Mouse (Mus musculus): ENCODE results near the gene Gal3st3. TPM values are rescaled to one million over a fixed set of nuclear protein-coding genes. Genes with fewer than 3 reads are reported as not detected.
"Not testable (repeated sequence)": the region's sequence is repeated elsewhere in the genome, so short reads cannot be mapped to it uniquely, and the experiment has no call there.

Gal3st3 gene
- polyA plus RNA-seq, 1 experiment from 2014 or later: 4.4 TPM

DNA sequence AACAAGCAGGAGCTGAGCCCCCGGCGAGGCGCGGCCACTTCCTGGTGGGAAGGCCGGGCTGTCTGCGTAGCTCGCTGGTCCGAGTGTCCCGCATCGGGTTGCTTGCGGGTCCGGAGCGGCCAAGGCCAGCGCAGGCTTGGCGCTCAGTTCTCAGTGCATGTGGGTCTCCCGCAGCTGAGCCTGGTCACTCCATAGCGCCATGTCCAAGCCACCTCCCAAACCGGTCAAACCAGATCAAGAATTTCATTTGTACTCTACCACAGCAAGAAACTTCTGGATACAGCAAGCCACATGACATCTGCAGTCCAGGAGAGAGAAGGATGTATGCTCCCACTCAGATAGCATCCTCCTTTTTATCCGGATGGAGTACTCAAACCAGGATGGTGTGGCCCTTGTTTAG, 29.8 kb downstream of the Gal3st3 start:
- no peak for ATAC-seq (ENCODE audit: low FRiP score, low TSS enrichment)
- Histone ChIP-seq H3K4me1 (ENCODE audit: control insufficient read depth, insufficient read depth, low read length) (no peaks in the 10 kb centered on the region), H3K4me3 (ENCODE audit: low read length) (no peak overlapping the region), H3K36me3 (ENCODE audit: control insufficient read depth, insufficient read depth, low read length) (no peaks in the 10 kb centered on the region), H3K9ac (ENCODE audit: low read depth, low read length) (no peak overlapping the region), H3K9me3 (ENCODE audit: control insufficient read depth, low read length) (no peaks in the 10 kb centered on the region), H3K4me2 (replicated peaks; ENCODE audit: low read depth, low read length) (no peak overlapping the region), H3K27me3 (ENCODE audit: control insufficient read depth, insufficient read depth, low read length) (no peaks in the 10 kb centered on the region), H3K27ac (ENCODE audit: low read depth, low read length) (no peak overlapping the region)
- WGBS: 66% methylated on average over 19 of the region's 19 CpGs

DNA sequence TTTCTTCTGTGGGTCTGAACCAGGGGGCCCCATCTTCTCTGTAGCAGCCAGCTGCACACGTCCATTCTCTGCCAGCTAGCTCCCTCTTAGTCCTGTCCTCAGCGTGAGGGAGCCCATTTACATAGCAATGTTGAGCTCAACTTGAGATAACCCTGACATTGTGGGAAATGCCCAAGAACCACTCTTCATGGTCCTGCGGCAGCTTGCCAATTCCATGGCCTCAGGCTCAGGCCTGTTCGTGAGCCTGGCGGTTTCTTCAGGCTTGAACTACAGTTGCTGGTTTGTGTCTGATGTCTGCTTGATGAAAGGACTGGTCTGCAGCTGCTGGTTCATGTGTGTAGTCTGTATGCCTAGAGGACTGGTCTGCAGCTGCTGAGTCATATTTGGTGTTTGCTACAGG, 36.6 kb downstream of the Gal3st3 start:
- no peaks in the 10 kb centered on the region for H3K27me3 ChIP-seq (ENCODE audit: control insufficient read depth, insufficient read depth, low read length)
- ATAC-seq (ENCODE audit: low FRiP score, low TSS enrichment): no peak
- H3K9me3 ChIP-seq (ENCODE audit: control insufficient read depth, low read length): no peaks in the 10 kb centered on the region
- no peaks in the 10 kb centered on the region for H3K36me3 ChIP-seq (ENCODE audit: control insufficient read depth, insufficient read depth, low read length)
- no peak overlapping the region for H3K27ac ChIP-seq (ENCODE audit: low read depth, low read length)
- WGBS: 77% methylated on average over 5 of the region's 5 CpGs
- H3K9ac ChIP-seq (ENCODE audit: low read depth, low read length): no peak overlapping the region
- no peak overlapping the region for H3K4me3 ChIP-seq (ENCODE audit: low read length)
- no peak overlapping the region for H3K4me2 ChIP-seq (replicated peaks; ENCODE audit: low read depth, low read length)
- H3K4me1 ChIP-seq (ENCODE audit: control insufficient read depth, insufficient read depth, low read length): no peaks in the 10 kb centered on the region

DNA sequence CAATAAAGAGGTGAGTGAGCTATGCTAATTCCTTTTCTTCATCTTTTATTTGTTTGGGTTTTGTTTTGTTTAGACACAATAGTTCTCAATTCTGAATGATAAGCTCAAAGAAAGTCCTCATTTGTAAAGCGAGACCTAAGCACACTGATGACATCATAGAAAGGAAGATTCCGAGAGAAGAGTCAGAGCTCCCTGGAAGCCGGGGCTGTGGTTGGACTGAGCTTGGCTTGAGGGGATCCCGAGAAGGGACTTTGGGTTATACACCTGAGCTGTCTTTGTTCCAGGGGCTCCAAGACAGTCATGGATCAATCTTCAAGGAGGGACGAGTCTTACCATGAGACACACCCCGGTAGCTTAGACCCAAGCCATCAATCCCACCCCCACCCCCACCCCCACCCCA, 37.3 kb downstream of the Gal3st3 start, which contains the start of gene Catsper1:
Gene Catsper1 (plus strand): TSS at position 301 of the 400 bp plus-strand sequence.
- H3K27me3 ChIP-seq (ENCODE audit: control insufficient read depth, insufficient read depth, low read length): no peaks in the 10 kb centered on the region
- no peaks in the 10 kb centered on the region for H3K9me3 ChIP-seq (ENCODE audit: control insufficient read depth, low read length)
- no peak for ATAC-seq (ENCODE audit: low FRiP score, low TSS enrichment)
- H3K4me2 ChIP-seq (replicated peaks; ENCODE audit: low read depth, low read length): no peak within 1 kb of the TSS
- WGBS: 91% methylated on average over 6 of the region's 6 CpGs
- no peak within 1 kb of the TSS for H3K27ac ChIP-seq (ENCODE audit: low read depth, low read length)
- no peak within 1 kb of the TSS for H3K4me3 ChIP-seq (ENCODE audit: low read length)
- no peak within 1 kb of the TSS for H3K9ac ChIP-seq (ENCODE audit: low read depth, low read length)
- no peaks in the 10 kb centered on the region for H3K4me1 ChIP-seq (ENCODE audit: control insufficient read depth, insufficient read depth, low read length)
- no peaks in the 10 kb centered on the region for H3K36me3 ChIP-seq (ENCODE audit: control insufficient read depth, insufficient read depth, low read length)

DNA sequence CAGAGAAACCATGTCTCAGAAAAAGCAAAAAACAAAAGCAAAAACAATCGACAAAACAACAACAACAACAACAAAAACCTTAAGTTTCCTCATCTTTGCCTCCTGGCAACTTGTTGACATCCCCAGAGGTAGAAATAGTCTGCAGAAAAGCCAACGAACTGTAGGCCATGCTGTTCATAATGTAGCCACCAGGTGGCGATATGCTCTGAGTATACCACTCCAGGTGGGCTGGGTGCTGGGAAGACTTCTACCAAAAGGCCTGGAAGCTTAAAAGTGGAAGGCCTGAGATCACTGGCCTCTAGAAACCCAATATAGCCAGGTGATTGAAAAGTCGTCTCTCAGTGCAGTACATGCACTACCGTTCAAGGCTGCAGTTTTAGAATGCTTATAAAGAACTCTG, 39.8 kb downstream of the Gal3st3 start:
- Histone ChIP-seq H3K27me3 (ENCODE audit: control insufficient read depth, insufficient read depth, low read length) (no peaks in the 10 kb centered on the region), H3K27ac (ENCODE audit: low read depth, low read length) (no peak overlapping the region), H3K9ac (ENCODE audit: low read depth, low read length) (no peak overlapping the region), H3K4me1 (ENCODE audit: control insufficient read depth, insufficient read depth, low read length) (no peaks in the 10 kb centered on the region), H3K36me3 (ENCODE audit: control insufficient read depth, insufficient read depth, low read length) (no peaks in the 10 kb centered on the region), H3K4me3 (ENCODE audit: low read length) (no peak overlapping the region), H3K9me3 (ENCODE audit: control insufficient read depth, low read length) (no peaks in the 10 kb centered on the region), H3K4me2 (replicated peaks; ENCODE audit: low read depth, low read length) (no peak overlapping the region)
- no peak for ATAC-seq (ENCODE audit: low FRiP score, low TSS enrichment)
- WGBS: 22% methylated on average over 5 of the region's 5 CpGs

DNA sequence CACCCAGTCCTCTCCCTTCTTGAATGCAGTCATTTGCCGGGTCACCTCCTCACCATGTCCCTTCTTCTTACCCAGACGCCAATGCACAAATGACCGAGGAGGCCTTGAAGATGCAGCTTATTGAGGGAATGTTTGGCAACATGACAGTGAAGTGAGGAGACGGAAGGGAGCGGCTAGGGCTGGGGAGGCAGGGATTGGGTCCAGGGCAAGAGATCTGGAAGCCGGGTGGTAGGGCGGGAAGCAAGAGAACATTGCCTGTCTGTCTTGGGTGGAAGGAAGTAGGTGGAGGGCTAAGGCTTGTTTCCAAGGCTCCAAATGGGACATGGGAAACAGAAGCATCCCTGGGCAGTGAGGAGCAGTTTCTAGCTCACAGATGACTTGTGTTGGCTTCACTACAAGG, 43.2 kb downstream of the Gal3st3 start:
- no peak overlapping the region for H3K4me3 ChIP-seq (ENCODE audit: low read length)
- no peak overlapping the region for H3K4me2 ChIP-seq (replicated peaks; ENCODE audit: low read depth, low read length)
- no peak overlapping the region for H3K9ac ChIP-seq (ENCODE audit: low read depth, low read length)
- WGBS: 89% methylated on average over 7 of the region's 7 CpGs
- no peak for ATAC-seq (ENCODE audit: low FRiP score, low TSS enrichment)
- H3K27ac ChIP-seq (ENCODE audit: low read depth, low read length): no peak overlapping the region
- no peaks in the 10 kb centered on the region for H3K27me3 ChIP-seq (ENCODE audit: control insufficient read depth, insufficient read depth, low read length)
- H3K9me3 ChIP-seq (ENCODE audit: control insufficient read depth, low read length): no peaks in the 10 kb centered on the region
- no peaks in the 10 kb centered on the region for H3K4me1 ChIP-seq (ENCODE audit: control insufficient read depth, insufficient read depth, low read length)
- no peaks in the 10 kb centered on the region for H3K36me3 ChIP-seq (ENCODE audit: control insufficient read depth, insufficient read depth, low read length)

DNA sequence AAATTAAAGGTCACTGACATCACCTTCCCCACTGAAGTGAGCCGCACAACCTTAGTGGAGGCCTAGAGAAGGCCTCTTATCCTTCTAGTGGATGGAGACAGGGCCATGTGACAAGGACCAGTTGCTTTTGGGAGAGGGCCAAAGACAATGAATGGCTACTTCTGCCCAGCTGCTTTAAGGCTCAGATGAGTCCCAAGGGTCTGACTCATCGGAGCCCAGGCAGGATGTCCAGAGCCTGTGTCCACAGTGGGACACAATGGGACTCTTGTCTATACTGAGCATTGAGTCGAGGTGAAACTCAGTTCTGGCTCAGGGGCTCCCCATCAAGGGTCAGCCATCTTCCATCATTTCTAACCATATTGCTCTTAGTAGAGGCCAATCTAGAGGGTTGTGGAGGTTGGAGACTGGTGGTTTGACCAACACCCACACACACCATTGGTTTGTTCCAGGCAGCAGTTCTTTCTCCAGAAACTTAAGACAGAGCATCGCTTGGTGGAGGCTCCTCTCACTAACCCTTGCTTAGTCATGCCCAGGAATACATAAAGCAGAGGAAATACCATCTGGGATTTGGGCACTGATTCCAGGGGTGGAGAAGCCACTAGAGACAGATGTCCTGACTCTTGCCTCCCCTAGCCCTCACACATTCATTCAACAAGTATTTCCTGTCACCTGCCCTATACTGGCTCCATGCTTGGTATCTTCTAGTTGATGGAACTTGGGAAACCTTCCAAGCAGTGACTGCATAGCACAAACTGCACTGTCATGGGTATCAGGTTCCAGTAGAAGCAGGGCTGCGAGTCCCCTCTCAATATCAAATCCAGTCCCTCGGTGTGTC, 47.4 kb downstream of the Gal3st3 start:
- WGBS: 74% methylated on average over 6 of the region's 6 CpGs
- Histone ChIP-seq H3K4me1 (ENCODE audit: control insufficient read depth, insufficient read depth, low read length) (no peaks in the 10 kb centered on the region), H3K27ac (ENCODE audit: low read depth, low read length) (no peak overlapping the region), H3K9ac (ENCODE audit: low read depth, low read length) (no peak overlapping the region), H3K36me3 (ENCODE audit: control insufficient read depth, insufficient read depth, low read length) (no peaks in the 10 kb centered on the region), H3K4me3 (ENCODE audit: low read length) (no peak overlapping the region), H3K27me3 (ENCODE audit: control insufficient read depth, insufficient read depth, low read length) (no peaks in the 10 kb centered on the region; the same call in 1 of the 2 replicates), H3K4me2 (replicated peaks; ENCODE audit: low read depth, low read length) (no peak overlapping the region), H3K9me3 (ENCODE audit: control insufficient read depth, low read length) (no peaks in the 10 kb centered on the region)
- no peak for ATAC-seq (ENCODE audit: low FRiP score, low TSS enrichment)

DNA sequence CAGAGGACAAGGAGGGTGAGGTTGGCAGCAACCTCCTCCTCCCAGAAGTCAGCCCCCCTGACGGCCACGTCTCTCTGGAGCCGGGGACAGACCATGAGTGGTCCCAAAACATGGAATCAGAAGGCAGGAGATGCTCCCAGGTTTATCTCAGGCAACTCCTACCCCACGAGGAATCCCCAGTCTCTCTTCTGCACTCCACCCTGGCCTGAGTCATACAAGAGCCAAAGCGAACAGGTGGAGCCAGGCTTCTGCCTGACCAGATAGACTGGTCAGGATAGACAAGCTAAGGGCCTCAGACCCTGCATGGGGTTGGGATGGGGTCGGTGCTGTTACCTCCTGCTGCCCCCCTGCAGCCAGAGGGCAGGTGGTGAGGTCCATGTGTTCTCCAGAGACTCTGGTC, 49.9 kb downstream of the Gal3st3 start:
- no peaks in the 10 kb centered on the region; the same call in 1 of the 2 replicates for H3K27me3 ChIP-seq (ENCODE audit: control insufficient read depth, insufficient read depth, low read length)
- H3K9me3 ChIP-seq (ENCODE audit: control insufficient read depth, low read length): no peaks in the 10 kb centered on the region
- H3K27ac ChIP-seq (ENCODE audit: low read depth, low read length): no peak overlapping the region
- H3K4me2 ChIP-seq (replicated peaks; ENCODE audit: low read depth, low read length): no peak overlapping the region
- no peak overlapping the region for H3K9ac ChIP-seq (ENCODE audit: low read depth, low read length)
- no peak overlapping the region for H3K4me3 ChIP-seq (ENCODE audit: low read length)
- ATAC-seq (ENCODE audit: low FRiP score, low TSS enrichment): no peak
- WGBS: 78% methylated on average over 6 of the region's 6 CpGs
- no peaks in the 10 kb centered on the region for H3K36me3 ChIP-seq (ENCODE audit: control insufficient read depth, insufficient read depth, low read length)
- no peaks in the 10 kb centered on the region for H3K4me1 ChIP-seq (ENCODE audit: control insufficient read depth, insufficient read depth, low read length)

DNA sequence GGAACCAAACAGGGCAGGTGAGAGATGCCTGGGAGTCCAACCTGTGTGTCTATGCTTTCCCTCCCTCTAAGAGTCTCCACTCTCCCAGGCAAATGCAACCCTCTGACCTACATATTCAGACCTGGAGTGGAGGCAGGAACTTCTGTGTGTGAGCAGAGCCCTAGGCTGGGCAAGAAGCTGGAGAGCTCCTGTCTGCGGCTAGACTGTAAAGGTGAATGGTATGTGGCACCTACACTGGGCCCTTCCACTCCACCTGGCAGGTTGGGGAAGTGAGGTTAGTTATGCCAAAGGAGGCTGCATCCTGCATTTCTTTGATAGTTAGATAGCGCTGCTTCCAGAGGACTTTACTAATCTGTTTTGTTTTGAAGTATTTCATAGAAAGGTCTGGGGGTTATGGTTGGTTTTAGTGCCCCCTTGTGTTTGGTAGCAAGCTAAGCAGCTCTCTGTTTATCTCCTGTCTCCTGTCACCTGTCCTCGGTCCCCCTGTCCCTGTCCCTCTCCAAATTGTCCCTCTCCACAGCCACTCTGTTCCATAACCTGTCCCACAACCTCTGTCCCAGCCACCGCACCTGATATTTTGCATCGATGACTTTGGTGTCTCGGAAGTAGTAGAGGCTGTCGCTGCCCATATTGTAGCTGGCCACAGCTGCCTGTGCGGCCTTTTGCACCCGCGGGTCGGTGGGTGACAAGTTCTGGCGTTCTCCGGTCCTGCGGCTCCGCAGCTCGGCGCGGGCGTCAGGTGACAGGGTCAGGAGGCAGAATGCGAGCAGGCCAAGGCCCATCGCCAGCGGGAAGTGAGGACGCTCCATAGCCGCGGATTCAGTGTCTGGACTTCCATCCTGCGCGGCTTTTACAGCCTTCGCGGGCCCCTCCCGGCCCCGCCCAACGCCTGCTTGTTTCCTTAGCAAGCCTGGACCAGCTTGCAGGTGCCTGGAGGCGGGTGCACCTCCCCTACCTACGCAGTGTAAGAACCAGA, 50.7 kb downstream of the Gal3st3 start:
- peak overlapping the region; percentile 59 for H3K4me2 ChIP-seq (replicated peaks; ENCODE audit: low read depth, low read length)
- peak overlapping the region; percentile 28 for H3K4me3 ChIP-seq (ENCODE audit: low read length)
- WGBS: 3% methylated on average over 34 of the region's 34 CpGs
- no peaks in the 10 kb centered on the region for H3K9me3 ChIP-seq (ENCODE audit: control insufficient read depth, low read length)
- H3K36me3 ChIP-seq (ENCODE audit: control insufficient read depth, insufficient read depth, low read length): no peaks in the 10 kb centered on the region
- no peak overlapping the region for H3K27ac ChIP-seq (ENCODE audit: low read depth, low read length)
- no peaks in the 10 kb centered on the region for H3K4me1 ChIP-seq (ENCODE audit: control insufficient read depth, insufficient read depth, low read length)
- no peaks in the 10 kb centered on the region; the same call in 1 of the 2 replicates for H3K27me3 ChIP-seq (ENCODE audit: control insufficient read depth, insufficient read depth, low read length)
- peak overlapping the region; percentile 36; the same call in 1 of the 2 replicates for H3K9ac ChIP-seq (ENCODE audit: low read depth, low read length)
- ATAC-seq (ENCODE audit: low FRiP score, low TSS enrichment): no peak

DNA sequence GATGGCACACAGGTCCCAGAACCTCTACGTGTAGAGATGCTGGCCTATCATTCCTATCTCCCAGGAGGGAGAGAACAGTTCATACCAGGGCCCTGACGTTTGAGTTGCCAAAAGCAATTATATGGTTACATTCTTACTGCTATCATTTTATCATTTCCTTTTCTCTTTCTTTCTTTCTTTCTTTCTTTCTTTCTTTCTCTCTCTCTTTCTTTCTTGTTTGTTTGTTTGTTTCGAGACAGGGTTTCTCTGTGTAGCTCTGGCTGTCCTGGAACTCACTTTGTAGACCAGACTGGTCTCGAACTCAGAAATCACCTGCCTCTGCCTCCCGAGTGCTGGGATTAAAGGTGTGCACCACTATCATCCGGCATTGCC, 51.4 kb downstream of the Gal3st3 start, which contains the start of gene Cst6:
Gene Cst6 (minus strand): TSS at position 73 of the 372 bp plus-strand sequence.
- H3K9me3 ChIP-seq (ENCODE audit: control insufficient read depth, low read length); H3K36me3 ChIP-seq (ENCODE audit: control insufficient read depth, insufficient read depth, low read length); H3K27ac ChIP-seq (ENCODE audit: low read depth, low read length); ATAC-seq (ENCODE audit: low FRiP score, low TSS enrichment); H3K27me3 ChIP-seq (ENCODE audit: control insufficient read depth, insufficient read depth, low read length); H3K4me1 ChIP-seq (ENCODE audit: control insufficient read depth, insufficient read depth, low read length): not testable (repeated sequence)
- WGBS: 62% methylated on average over 6 of the region's 6 CpGs
- Histone ChIP-seq H3K4me2 (replicated peaks; ENCODE audit: low read depth, low read length) (peak within 1 kb of the TSS; percentile 59), H3K4me3 (ENCODE audit: low read length) (peak within 1 kb of the TSS; percentile 28), H3K9ac (ENCODE audit: low read depth, low read length) (peak within 1 kb of the TSS; percentile 36; the same call in 1 of the 2 replicates)

All from kidney, embryonic 14.5 days (tissue).